Mouse (Mus musculus) urinary bladder, postnatal 4 days (tissue): ENCODE results near the gene Lrrk2.
"Not testable (repeated sequence)": the region's sequence is repeated elsewhere in the genome, so short reads cannot be mapped to it uniquely, and the experiment has no call there.

Experiments
- DNase-seq, 2 experiments: peaks; one replicate each; pipeline ENCODE4 v3.0.0; 2021 to 2022; ENCODE audit warnings: low spot score in 2 of 2

Gene Lrrk2

GRCm38 (mm10) chr15:91835319-91835718, 162.3 kb downstream of the Lrrk2 start:
- no peak for DNase-seq

GRCm38 (mm10) chr15:91837965-91838364, 165.0 kb downstream of the Lrrk2 start, which contains the start of gene Smgc:
Gene Smgc, plus strand, starts transcription at chr15:91838265.
- DNase-seq: no peak

DNA sequence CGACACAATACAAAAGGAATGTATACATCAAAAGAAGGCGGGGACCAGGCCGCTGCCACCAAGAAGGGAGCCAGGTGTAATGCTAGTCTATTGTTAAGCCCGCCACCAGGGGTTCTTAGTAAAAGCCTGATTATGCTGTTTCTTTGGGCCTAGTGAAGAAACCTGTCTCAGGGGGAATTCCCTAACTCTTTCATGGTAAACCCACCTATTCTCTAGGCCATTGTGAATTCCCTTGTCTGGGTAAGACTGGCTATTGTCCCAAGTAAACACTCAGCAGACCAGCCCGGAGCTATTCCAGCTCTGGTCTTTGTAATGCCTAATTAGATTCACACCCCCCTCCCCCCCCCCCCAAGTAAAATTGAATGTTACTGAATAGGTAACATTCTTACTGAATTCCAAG, 191.2 kb downstream of the Lrrk2 start:
- DNase-seq: not testable (repeated sequence)
